Mouse (Mus musculus) frontal cortex, adult (tissue): ENCODE measurements around the gene Samd4b.
"Not testable (repeated sequence)": the region's sequence is repeated elsewhere in the genome, so short reads cannot be mapped to it uniquely, and the experiment has no call there.

Experiments used
- ATAC-seq: cut with Nextera tagmentation; 2 replicates; pipeline ENCODE4 v1.9.2; 2017; ENCODE audit warnings: mild to moderate bottlenecking, moderate library complexity, mixed read lengths; ENCODE audit not compliant: low TSS enrichment

The Samd4b gene

GRCm38 (mm10) chr7:28562951-28563350 is 35.0 kb downstream of the Samd4b start:
- ATAC-seq = no peak

DNA sequence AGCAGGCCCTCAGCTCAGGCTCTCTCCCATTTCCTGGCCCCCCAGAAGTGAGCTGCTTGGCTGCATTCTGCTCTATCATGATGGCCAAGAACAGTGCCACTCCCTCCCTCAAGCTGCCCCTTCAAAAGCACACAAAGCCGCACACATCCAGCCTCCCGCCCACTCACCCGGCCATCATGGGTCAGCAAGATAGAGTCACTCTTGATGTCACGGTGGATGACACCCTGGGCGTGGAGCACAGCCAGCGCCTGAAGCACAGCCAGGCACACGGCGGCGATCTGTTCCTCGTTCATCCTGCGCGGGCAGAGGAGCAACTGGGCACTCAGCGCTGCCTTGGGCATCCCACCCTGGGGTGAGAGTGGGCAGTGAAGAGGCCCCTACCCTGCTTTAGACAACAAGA is 35.6 kb downstream of the Samd4b start:
- no peak for ATAC-seq

- no peak for ATAC-seq
Measured at GRCm38 (mm10) chr7:28561967-28562366, 36.0 kb downstream of the Samd4b start.

- ATAC-seq = no peak
Measured at GRCm38 (mm10) chr7:28560856-28561255, 37.1 kb downstream of the Samd4b start.

DNA sequence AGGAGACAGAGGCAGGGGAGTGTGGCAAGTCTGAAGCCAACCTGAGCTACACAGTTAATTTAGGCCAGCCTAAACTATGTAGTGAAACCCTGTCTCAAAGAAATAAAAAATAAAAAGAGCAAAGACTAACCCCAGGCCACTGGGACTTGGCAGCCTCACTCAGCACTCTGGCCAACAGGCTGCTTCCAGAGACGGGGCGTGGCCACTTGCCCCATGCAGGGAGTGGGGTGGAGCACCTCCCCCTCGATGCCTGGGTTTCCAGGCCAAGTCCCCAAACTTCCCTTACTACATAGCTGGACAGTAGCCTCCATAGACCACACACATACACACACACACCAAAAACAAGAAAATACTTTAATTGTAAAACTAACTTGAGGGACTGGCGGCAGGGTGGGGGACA is 39.5 kb downstream of the Samd4b start:
- ATAC-seq = no peak

DNA sequence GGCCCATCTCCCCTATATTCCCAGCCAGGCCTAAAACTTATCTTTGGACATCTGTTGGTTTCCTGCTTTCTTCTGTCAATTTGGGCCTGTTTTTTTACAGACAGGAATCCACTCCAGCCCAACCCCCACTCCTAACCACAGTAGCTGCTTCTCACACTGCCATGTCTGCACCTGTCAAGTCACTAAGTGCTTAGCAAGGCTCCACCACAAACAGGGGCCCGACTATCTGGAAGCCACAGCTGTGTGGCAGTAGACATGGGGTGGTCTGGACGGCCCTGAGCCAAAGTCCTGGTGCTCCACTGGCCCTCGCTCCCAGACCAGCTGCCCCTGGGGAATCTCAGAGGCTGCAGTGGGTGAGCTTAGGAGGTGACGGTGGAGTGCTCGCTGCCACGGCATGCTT is 40.2 kb downstream of the Samd4b start:
- no peak for ATAC-seq

GRCm38 (mm10) chr7:28557069-28557468 is 40.9 kb downstream of the Samd4b start:
- no peak for ATAC-seq

DNA sequence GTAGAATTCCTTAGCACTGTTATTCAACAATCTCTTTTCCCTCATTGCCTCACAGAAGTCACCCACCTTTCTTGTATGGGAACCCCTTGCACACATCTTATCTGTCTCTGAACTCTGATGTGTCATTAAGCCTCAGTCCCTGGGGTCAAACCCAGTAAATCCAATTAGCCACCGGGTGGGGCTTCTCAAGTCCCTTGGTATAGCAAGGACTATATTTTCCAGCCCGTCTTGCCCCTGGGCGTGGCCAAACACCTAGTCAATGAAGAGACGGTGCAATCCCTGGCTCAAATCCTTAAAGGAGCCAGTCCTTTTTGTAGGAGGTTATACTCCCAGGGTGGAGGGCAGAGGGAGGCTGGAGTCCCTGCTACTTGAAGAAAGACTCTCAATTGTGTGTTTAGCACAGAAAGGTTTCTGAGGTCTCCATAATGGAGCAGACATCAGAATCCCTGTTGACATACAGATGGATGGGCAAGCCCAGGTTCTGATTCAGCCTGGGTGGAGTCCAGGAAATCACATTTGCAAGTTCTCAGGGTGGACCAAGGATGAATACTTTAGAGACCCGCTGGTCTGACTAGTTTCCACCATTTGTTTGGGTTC is 41.9 kb downstream of the Samd4b start:
- no peak for ATAC-seq

GRCm38 (mm10) chr7:28553076-28553475 is 44.9 kb downstream of the Samd4b start:
- no peak for ATAC-seq

GRCm38 (mm10) chr7:28547628-28548027 is 50.3 kb downstream of the Samd4b start:
- ATAC-seq = no peak

DNA sequence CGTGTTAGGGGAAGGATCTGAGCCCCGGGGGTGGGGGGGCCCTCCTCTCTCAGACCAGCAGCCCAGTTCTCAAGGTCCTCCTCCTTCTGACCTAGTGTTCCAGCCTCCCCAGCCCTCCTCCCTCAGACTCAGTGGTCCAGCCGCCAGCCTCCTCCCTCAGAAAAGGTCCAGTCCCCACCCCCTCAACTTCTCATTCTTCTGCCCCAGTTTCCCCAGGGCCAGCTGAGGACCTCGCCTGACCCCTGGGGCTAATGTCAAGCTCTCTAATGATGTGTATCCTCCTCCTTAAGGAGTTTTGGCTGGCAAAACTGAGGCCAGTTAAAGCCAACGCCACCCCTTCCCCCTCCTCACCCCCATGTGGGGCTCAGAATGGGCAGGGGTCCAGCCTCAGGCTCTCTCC is 50.8 kb downstream of the Samd4b start, which contains the start of gene Nccrp1:
Gene Nccrp1, minus strand, starts transcription at position 101 of the 400 bp plus-strand sequence.
- ATAC-seq = no peak

DNA sequence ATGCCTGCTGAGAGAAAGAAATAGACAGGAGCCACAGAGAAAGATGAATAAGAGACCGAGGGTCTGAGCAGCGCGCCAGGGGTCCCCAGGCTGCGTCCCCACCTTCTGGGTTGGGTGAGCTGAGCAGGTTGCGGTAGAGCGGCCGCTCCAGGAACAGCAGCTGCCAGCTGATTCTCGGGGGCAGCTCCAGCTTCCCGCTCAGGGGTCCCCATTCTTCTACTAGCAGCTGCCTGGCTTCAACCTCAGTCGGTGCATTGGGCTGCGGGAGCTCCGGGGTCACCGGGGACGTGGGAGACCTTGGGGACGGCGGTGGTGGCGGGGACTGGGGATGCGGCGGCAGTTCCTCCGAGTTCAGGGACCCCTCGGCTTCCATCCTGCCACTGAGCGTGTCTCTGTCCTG is 51.3 kb downstream of the Samd4b start:
- no peak for ATAC-seq

DNA sequence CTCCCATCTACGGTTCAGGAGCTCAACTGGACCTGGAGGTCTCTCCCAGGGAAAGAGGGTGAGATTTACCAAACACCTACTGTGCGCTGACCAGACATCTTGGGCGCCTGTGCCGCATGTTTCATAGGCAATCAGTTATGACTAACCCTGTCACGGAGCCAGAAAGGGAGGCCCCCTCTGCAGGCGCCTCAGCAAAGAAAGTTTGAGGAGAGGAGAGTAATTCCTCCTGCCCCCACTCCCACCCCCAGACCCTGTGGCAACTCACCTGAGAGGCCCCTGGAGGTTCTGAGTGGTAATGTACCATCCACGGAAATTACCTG is 52.1 kb downstream of the Samd4b start:
- ATAC-seq = no peak

DNA sequence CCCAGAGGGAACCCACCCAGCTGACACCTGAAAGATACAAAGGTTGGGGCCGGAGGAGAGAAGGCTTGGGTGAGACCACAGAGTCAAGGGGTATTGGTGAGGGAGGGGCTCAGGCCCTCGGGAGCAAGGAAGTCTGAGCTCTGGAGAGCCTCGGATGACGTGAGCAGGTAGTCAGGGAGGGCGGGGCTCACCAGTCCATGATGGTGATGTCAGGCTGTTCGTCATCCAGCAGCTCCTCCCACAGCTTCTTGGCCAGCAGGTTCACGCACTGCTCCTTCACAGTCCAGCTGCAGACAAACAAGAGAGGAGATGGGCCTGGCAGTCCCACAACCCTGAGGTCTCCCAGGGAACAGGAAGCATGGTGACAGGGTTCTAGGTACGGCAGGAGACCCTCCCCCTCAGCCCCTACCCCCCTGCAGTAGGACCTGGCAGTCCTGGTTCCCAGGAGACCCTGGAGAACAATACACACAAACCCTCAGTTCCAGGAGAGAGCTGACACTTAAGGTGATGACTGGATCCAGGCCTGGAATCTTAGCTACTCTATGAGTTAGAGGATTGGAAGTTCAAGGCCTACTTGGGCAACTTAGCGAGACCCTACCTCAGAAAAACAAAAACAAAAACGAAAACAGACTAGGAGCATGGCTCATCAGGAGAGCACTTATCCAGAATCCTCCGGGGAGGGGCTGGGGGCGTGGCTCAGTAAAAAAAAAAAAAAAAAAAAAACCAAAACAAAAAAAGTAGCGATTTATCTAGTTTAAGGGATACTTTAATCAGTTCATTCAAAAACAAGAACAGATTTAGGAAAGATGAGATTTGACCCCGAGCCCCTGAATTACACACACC is 52.7 kb downstream of the Samd4b start:
- ATAC-seq = no peak

DNA sequence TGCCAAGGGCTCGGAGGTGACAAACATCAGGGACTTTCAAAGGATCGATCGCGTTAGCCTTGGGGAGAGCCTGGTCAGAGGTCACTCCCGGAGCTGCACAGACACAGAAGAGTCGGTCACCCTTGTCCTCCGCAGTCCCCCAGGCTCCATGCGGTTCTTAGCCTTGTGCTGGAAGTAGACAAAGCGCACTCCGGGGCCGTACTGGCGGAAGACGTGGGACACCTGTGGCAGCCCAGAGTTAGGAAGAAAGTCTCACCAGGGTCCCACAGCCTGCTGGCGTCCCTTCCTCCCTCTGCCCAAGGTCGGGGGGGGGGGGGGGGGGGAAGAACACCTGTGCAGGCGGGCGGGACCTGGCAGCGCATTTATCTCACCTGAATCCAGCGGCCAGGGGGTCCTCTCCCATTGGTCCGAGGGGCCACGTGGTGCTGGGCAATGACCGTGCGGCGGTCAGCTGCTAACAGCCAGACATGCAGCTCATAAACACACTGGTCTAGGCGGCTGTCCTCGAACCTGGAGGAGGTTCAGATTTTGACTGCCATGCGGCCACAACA is 53.8 kb downstream of the Samd4b start:
- no peak for ATAC-seq

DNA sequence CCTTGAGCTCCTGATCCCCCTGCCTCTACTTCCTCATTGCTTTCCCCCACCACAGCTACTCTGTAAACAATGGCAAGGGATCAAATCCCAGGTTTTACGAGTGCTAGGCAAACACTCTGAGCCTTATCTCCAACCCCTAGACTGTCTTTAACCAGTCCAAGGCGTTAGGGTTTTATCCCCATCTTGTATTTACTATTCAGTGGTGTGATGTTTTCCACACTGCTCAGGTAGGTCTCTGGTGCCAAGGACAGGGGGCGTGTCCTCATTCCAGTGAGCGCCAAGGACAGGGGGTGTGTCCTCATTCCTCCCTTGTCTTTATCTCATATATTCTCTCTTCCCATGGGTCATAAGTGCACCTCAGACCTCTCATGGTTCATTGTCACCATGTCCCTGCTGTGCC is 57.4 kb downstream of the Samd4b start, which contains the start of gene Sycn:
Gene Sycn, plus strand, starts transcription at position 360 of the 400 bp plus-strand sequence.
- ATAC-seq = no peak

DNA sequence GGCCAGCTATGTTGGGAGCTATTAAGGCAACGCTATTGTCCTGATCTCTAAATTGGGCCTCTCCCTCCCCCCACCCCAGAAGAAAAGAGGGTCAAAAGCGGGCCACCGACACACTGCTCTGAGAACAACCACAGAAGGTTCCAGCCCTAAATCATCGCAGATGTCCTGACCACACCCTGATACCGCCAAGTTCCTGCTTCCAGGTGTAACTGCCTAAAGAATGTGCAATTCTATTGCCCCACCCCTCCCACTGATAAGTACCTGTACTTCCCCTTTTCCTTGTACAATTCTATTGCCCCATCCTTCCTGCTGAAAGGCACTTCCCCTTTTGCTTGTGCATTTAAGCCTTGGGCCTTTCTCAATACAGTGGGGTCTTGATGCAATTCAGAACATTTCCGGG is 59.1 kb downstream of the Samd4b start:
- not testable (repeated sequence) for ATAC-seq

- ATAC-seq = no peak
Measured at GRCm38 (mm10) chr7:28532005-28532404, 65.9 kb downstream of the Samd4b start.

GRCm38 (mm10) chr7:28527922-28528719 is 69.8 kb downstream of the Samd4b start:
- ATAC-seq = no peak; the same call in 1 of the 2 replicates

- ATAC-seq = not testable (repeated sequence)
Measured at GRCm38 (mm10) chr7:28522536-28522935, 75.4 kb downstream of the Samd4b start, which contains the start of gene Ifnl3. Gene Ifnl3 (plus strand): TSS chr7:28522836.

- ATAC-seq = no peak
Measured at GRCm38 (mm10) chr7:28511441-28511840, 86.5 kb downstream of the Samd4b start.

DNA sequence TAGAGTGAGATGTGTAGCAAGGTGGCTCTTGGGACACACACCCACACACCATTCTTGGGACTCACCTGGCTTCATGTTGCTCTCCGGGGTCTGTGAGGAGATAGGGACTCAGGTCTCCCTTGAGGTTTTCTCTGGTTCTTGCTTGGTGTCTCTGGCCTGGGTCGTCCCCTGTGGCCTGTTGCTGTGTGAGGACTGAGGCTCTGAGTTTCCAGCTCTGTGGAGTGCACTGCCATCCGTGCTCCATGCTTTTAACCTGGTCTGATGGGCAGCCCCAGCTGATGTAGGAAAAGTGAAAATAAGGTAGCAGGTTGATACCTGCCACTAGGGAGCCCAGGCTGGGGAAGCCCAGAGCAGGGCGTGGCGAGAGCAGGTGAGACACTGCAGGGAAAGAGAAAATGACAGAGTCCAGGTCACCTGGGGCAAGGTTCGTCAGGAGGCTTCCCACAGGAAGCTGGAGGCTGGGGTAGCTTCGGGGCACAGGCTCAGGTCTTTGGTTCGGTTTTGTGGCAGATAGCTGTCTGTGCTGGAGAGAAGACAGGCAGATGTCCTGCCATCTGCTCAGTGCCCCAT is 87.5 kb downstream of the Samd4b start, which contains the start of gene Ifnl2:
Gene Ifnl2, minus strand, starts transcription at position 51 of the 570 bp plus-strand sequence.
- ATAC-seq = not testable (repeated sequence)
